Mouse (Mus musculus) embryonic fibroblast, embryonic 13.5 days (primary cell): ENCODE measurements around the gene Tmeff1.

Source experiments
- CTCF ChIP-seq: IDR thresholded peaks from 2 replicates; pipeline ENCODE4 v1.5.1; 2011; ENCODE audit warnings: mild to moderate bottlenecking, control low read depth, low read length, moderate library complexity, borderline replicate concordance; ENCODE audit not compliant: insufficient read depth
- POLR2A ChIP-seq: IDR thresholded peaks from 2 replicates; pipeline ENCODE4 v1.6.1; 2011; ENCODE audit warnings: low read depth, mild to moderate bottlenecking, control low read depth, low read length, moderate library complexity

- TF ChIP-seq POLR2A, result no peak
- TF ChIP-seq CTCF, result no peak
Observed at GRCm38 (mm10) chr4:48622946-48623345, 38.0 kb downstream of the Tmeff1 start.
